Mouse (Mus musculus) CD8-positive naive resting alpha-beta T cell, adult 57 days (primary cell): ENCODE data around the gene Agtrap. TPM values are rescaled to one million over a fixed set of nuclear protein-coding genes. Genes with fewer than 3 reads are reported as not detected.

Source experiments
- total RNA-seq: library from RNA; stranded (reverse); gene quantifications from one replicate; pipeline ENCODE4 v1.2.4, GENCODE M21; 2023

The Agtrap gene
- 15.2 TPM for total RNA-seq

DNA sequence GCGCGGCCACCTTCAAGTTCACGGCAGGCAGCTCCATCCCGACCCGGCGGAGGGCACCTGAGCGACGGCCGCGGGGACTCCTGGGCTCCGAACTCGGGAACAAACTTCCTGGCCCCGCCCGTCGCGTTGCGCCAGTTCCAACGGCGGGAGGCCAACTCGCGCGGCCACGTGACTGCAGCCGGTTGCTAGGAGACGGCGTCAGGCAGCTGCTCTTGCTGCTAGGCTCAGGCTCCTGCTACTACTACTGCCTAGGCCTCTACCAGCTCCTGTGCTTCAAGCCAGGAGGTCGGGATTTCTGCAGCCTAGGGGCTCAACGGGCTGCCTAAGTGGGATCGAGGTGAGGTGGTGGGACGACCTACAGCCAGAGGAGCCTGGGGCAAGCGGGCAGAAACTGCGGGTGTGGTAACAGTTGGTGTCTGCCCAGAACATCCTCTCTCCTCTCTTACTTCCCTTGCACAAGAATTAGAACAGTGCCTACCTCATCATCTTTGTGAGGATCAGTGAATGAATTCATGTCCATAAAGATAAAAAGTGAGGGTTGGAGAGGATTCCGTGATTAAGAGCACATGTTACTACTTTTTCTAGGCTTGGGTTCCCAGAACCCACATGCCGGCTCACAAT lies at the start of gene Agtrap:
Agtrap (minus strand) TSS at position 125 of the 621 bp plus-strand sequence.

GRCm38 (mm10) chr4:148130561-148131413 lies 43.0 kb upstream of the Agtrap start, which contains the start of gene Draxin:
Gene Draxin (minus strand): TSS chr4:148130698.

DNA sequence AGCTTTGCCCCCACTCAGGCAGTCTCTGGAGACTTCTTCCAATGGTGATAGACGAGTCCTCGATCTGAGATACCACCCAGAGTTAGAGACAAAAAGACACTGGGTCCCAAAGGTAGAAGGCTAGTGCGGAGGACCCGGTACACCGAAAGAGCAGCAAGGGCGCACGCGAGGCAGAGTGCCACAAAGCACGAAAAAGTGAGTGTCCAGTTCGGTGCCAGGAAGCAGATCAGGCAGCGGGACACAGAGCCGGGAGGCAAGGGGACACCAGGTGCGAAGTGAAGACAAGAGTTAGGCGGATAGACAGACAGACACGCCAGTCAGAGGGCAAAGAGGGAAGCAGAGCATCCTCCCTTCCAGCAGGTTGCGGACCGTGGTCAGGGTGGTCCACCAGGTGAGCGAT lies 42.3 kb upstream of the Agtrap start, which contains the start of gene Mad2l2:
Mad2l2 (plus strand) TSS at position 252 of the 400 bp plus-strand sequence.

GRCm38 (mm10) chr4:148038600-148039253 lies 49.1 kb downstream of the Agtrap start, which contains the start of the genes Clcn6 and Mthfr:
Gene Clcn6 (minus strand): TSS chr4:148038821.
Gene Mthfr (plus strand): TSS chr4:148039077.

Other genes starting within 250 kb of the Agtrap start
- gene Zfp933, start 239.7 kb downstream of the Agtrap start, total RNA-seq = 6.7 TPM
- 49.2 TPM for gene Miip, start 219.2 kb downstream of the Agtrap start, total RNA-seq
- 9.6 TPM for gene Fv1, start 219.1 kb downstream of the Agtrap start, total RNA-seq
- gene Mfn2, start 183.3 kb downstream of the Agtrap start, total RNA-seq = 33.2 TPM
- 5.6 TPM for gene Plod1, start 151.3 kb downstream of the Agtrap start, total RNA-seq
- 64.4 TPM for gene 2510039O18Rik, start 147.1 kb downstream of the Agtrap start, total RNA-seq
- gene Nppb, start 102.2 kb downstream of the Agtrap start, total RNA-seq = not detected
- not detected for gene Nppa, start 87.3 kb downstream of the Agtrap start, total RNA-seq
- 39.4 TPM for gene Clcn6, start 49.2 kb downstream of the Agtrap start, total RNA-seq
- gene Mthfr, start 49.0 kb downstream of the Agtrap start, total RNA-seq = 21.2 TPM
- 22.0 TPM for gene Mad2l2, start 42.4 kb upstream of the Agtrap start, total RNA-seq
- gene Draxin, start 42.7 kb upstream of the Agtrap start, total RNA-seq = not detected
- 11.5 TPM for gene Fbxo6, start 64.1 kb upstream of the Agtrap start, total RNA-seq
- 4.1 TPM for gene Fbxo44, start 72.5 kb upstream of the Agtrap start, total RNA-seq
- not detected for gene Fbxo2, start 72.6 kb upstream of the Agtrap start, total RNA-seq
- not detected for gene Disp3, start 199.9 kb upstream of the Agtrap start, total RNA-seq